Mouse (Mus musculus): ENCODE data around the gene Morn4.

Gene Morn4

GRCm38 (mm10) chr19:42086166-42086565 is at the start of gene Morn4:
TSS of gene Morn4 (minus strand) at chr19:42086357.
- peak in 1 of 2 experiments; percentile 3 for DNase-seq (ENCODE audit: low read depth in 2 of 2, low spot score in 2 of 2)

- DNase-seq (ENCODE audit: low read depth in 2 of 2, low spot score in 2 of 2): no peak
These were observed 48.9 kb upstream of the Morn4 start for GRCm38 (mm10) chr19:42135070-42135469.

GRCm38 (mm10) chr19:42131101-42131500 is 44.9 kb upstream of the Morn4 start:
- no peak for DNase-seq (ENCODE audit: low read depth in 2 of 2, low spot score in 2 of 2)

GRCm38 (mm10) chr19:42130294-42130606 is 44.1 kb upstream of the Morn4 start:
- no peak for DNase-seq (ENCODE audit: low read depth in 2 of 2, low spot score in 2 of 2)

- no peak for DNase-seq (ENCODE audit: low read depth in 2 of 2, low spot score in 2 of 2)
These were observed 43.5 kb upstream of the Morn4 start for GRCm38 (mm10) chr19:42129509-42130293.

- peak; percentile 95 to 97 for DNase-seq (ENCODE audit: low read depth in 2 of 2, low spot score in 2 of 2)
These were observed 42.8 kb upstream of the Morn4 start, which contains the start of gene Avpi1 for GRCm38 (mm10) chr19:42128787-42129508. TSS of gene Avpi1 (minus strand) at chr19:42129059.

- DNase-seq (ENCODE audit: low read depth in 2 of 2, low spot score in 2 of 2): peak in 1 of 2 experiments; percentile 20
These were observed 42.0 kb upstream of the Morn4 start for GRCm38 (mm10) chr19:42128052-42128740.

- no peak for DNase-seq (ENCODE audit: low read depth in 2 of 2, low spot score in 2 of 2)
These were observed 40.9 kb upstream of the Morn4 start for GRCm38 (mm10) chr19:42127024-42127423.

GRCm38 (mm10) chr19:42126219-42126605 is 40.1 kb upstream of the Morn4 start:
- DNase-seq (ENCODE audit: low read depth in 2 of 2, low spot score in 2 of 2): no peak

- no peak for DNase-seq (ENCODE audit: low read depth in 2 of 2, low spot score in 2 of 2)
These were observed 39.5 kb upstream of the Morn4 start for GRCm38 (mm10) chr19:42125501-42126218.

- no peak for DNase-seq (ENCODE audit: low read depth in 2 of 2, low spot score in 2 of 2)
These were observed 38.5 kb upstream of the Morn4 start for GRCm38 (mm10) chr19:42124684-42125083.

GRCm38 (mm10) chr19:42120451-42120850 is 34.3 kb upstream of the Morn4 start:
- DNase-seq (ENCODE audit: low read depth in 2 of 2, low spot score in 2 of 2): no peak

- no peak for DNase-seq (ENCODE audit: low read depth in 2 of 2, low spot score in 2 of 2)
These were observed 32.4 kb upstream of the Morn4 start for GRCm38 (mm10) chr19:42118596-42118995.

- no peak for DNase-seq (ENCODE audit: low read depth in 2 of 2, low spot score in 2 of 2)
These were observed 32.0 kb upstream of the Morn4 start for GRCm38 (mm10) chr19:42118142-42118541.

GRCm38 (mm10) chr19:42115783-42116335 is 29.7 kb upstream of the Morn4 start:
- DNase-seq (ENCODE audit: low read depth in 2 of 2, low spot score in 2 of 2): no peak

GRCm38 (mm10) chr19:42104681-42105080 is 18.5 kb upstream of the Morn4 start:
- DNase-seq (ENCODE audit: low read depth in 2 of 2, low spot score in 2 of 2): no peak

GRCm38 (mm10) chr19:42099406-42099805 is 13.2 kb upstream of the Morn4 start:
- DNase-seq (ENCODE audit: low read depth in 2 of 2, low spot score in 2 of 2): no peak

GRCm38 (mm10) chr19:42090637-42091141 is 4.5 kb upstream of the Morn4 start:
- peak; percentile 31 to 48 for DNase-seq (ENCODE audit: low read depth in 2 of 2, low spot score in 2 of 2)

- DNase-seq (ENCODE audit: low read depth in 2 of 2, low spot score in 2 of 2): peak; percentile 97 to 98
These were observed 3.8 kb upstream of the Morn4 start, which contains the start of gene Pi4k2a for GRCm38 (mm10) chr19:42089748-42090595. TSS of gene Pi4k2a (plus strand) at chr19:42090470.
